In the genomic region with DNA sequence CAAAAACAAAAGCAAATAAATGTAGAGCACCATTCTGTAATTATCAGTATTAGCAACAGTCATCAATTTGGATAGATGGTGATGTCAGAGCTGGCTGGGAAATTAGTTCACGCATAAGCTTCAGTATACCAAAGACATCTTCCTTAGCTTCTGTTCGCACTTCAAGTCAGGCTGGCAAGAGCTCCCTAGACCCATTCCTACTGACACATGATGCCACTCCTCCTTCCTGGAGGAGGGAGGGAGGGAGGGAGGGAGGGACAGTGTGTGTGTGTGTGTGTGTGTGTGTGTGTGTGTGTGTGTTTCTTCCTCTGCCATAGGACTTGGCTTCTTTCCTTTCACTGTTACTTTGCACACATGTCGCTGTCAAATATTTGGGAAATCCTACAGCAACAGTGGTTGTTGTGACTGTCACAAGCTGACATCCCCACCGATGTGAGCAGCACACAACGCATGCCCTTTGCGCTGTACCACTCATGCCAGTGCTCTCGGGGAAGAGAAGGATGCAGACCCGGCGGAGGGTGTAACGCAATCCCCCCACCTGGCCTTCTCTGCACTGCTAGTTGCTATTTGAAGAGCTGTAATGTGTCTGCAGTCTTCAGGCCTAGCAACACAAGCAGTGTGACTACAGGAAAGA, we compare ENCODE assay signal across 23 mouse cellular contexts. TPM values are rescaled to one million over a fixed set of nuclear protein-coding genes. Genes with fewer than 3 reads are reported as not detected.
DNase-seq lines count a peak whose midpoint lies in the region; ATAC-seq lines count a peak whose summit lies in the region.
"Had no signal": no experiment of that assay in that cellular context is flagged by ENCODE, and none has a peak within 500 bp of the region (broad histone marks: within the 10 kb centered on the region; RNA-seq: fewer than 3 reads in every experiment).

No protein-coding gene starts in this region.

- no peak overlapping the region for H3K27ac ChIP-seq in forebrain, embryonic 14.5 days (ENCODE audit: low read depth, low read length)
- no peak overlapping the region for H3K27ac ChIP-seq in forebrain, embryonic 12.5 days
- no peak overlapping the region for H3K27ac ChIP-seq in heart, embryonic 12.5 days (ENCODE audit: poor library complexity, severe bottlenecking)
- H3K27ac ChIP-seq: hindbrain, postnatal 0 days; limb, embryonic 12.5 days; midbrain, embryonic 12.5 days; neural tube, embryonic 15.5 days had no signal

- H3K9ac ChIP-seq in forebrain, embryonic 14.5 days (ENCODE audit: low read length): no peak overlapping the region
- no peak overlapping the region for H3K9ac ChIP-seq in forebrain, embryonic 12.5 days
- H3K9ac ChIP-seq in heart, embryonic 12.5 days: peak overlapping the region; percentile 60; the same call in 1 of the 2 replicates
- H3K9ac ChIP-seq: limb, embryonic 12.5 days; liver, postnatal 0 days; midbrain, embryonic 12.5 days; neural tube, embryonic 15.5 days had no signal

- 75% methylated on average over 10 of the region's 10 CpGs for WGBS in forebrain, embryonic 14.5 days
- WGBS in forebrain, embryonic 12.5 days: 88% methylated on average over 10 of the region's 10 CpGs
- WGBS in heart, embryonic 12.5 days: 71% methylated on average over 10 of the region's 10 CpGs

- no peak overlapping the region for H3K4me2 ChIP-seq in forebrain, embryonic 14.5 days (ENCODE audit: low read length)
- H3K4me2 ChIP-seq in forebrain, embryonic 12.5 days: no peak overlapping the region
- H3K4me2 ChIP-seq in heart, embryonic 12.5 days: no peak overlapping the region
- H3K4me2 ChIP-seq: limb, embryonic 12.5 days; liver, embryonic 11.5 days; midbrain, embryonic 12.5 days; neural tube, embryonic 15.5 days had no signal

- intact Hi-C loops in heart, postnatal 25 days (cut with DNase I): no loop called here

- no peak overlapping the region for H3K4me3 ChIP-seq in forebrain, embryonic 14.5 days (ENCODE audit: low read depth, low read length)
- H3K4me3 ChIP-seq in forebrain, embryonic 12.5 days (replicated peaks): no peak overlapping the region
- H3K4me3 ChIP-seq in heart, embryonic 12.5 days: no peak overlapping the region
- H3K4me3 ChIP-seq: limb, embryonic 12.5 days; midbrain, embryonic 12.5 days; neural tube, embryonic 15.5 days had no signal

- no peaks in the 10 kb centered on the region for H3K27me3 ChIP-seq in forebrain, embryonic 14.5 days (replicated peaks; ENCODE audit: control insufficient read depth, insufficient read depth, low read length)
- H3K27me3 ChIP-seq in forebrain, embryonic 12.5 days: no peaks in the 10 kb centered on the region
- no peaks in the 10 kb centered on the region for H3K27me3 ChIP-seq in heart, embryonic 12.5 days (replicated peaks)
- H3K27me3 ChIP-seq: limb, embryonic 12.5 days; midbrain, embryonic 12.5 days; neural tube, embryonic 15.5 days had no signal

- ATAC-seq in forebrain, embryonic 14.5 days: peak; percentile 85; the same call in 1 of the 2 replicates
- ATAC-seq in forebrain, embryonic 12.5 days (ENCODE audit: low FRiP score): no peak
- ATAC-seq in heart, embryonic 12.5 days (ENCODE audit: insufficient number of reproducible peaks, low FRiP score): no peak
- ATAC-seq in erythroblast, adult 5-6 weeks (replicated peaks; ENCODE audit: low FRiP score, poor library complexity, severe bottlenecking): no peak
- no peak for ATAC-seq in megakaryocyte progenitor cell, adult 5-6 weeks (replicated peaks; ENCODE audit: poor library complexity)
- ATAC-seq: hindbrain, postnatal 0 days; intestine, embryonic 16.5 days; liver, postnatal 0 days; lung, postnatal 0 days had no signal

- no peaks in the 10 kb centered on the region for H3K9me3 ChIP-seq in forebrain, embryonic 14.5 days (replicated peaks; ENCODE audit: control insufficient read depth, low read length)
- H3K9me3 ChIP-seq in forebrain, embryonic 12.5 days: no peaks in the 10 kb centered on the region
- H3K9me3 ChIP-seq in heart, embryonic 12.5 days (replicated peaks): no peaks in the 10 kb centered on the region
- H3K9me3 ChIP-seq: limb, embryonic 12.5 days; midbrain, embryonic 12.5 days; neural tube, embryonic 15.5 days had no signal

- H3K4me1 ChIP-seq in forebrain, embryonic 14.5 days (ENCODE audit: control insufficient read depth, insufficient read depth, low read length): no peaks in the 10 kb centered on the region
- H3K4me1 ChIP-seq in forebrain, embryonic 12.5 days: peaks cover 2% of the 10 kb centered on the region; the same call in 1 of the 2 replicates
- peaks cover 24% of the 10 kb centered on the region for H3K4me1 ChIP-seq in heart, embryonic 12.5 days (replicated peaks)
- H3K4me1 ChIP-seq: limb, embryonic 12.5 days; midbrain, embryonic 12.5 days; neural tube, embryonic 15.5 days had no signal

- no peaks in the 10 kb centered on the region for H3K36me3 ChIP-seq in forebrain, embryonic 14.5 days (ENCODE audit: control insufficient read depth, insufficient read depth, low read length)
- H3K36me3 ChIP-seq in forebrain, embryonic 12.5 days (replicated peaks): no peaks in the 10 kb centered on the region
- peaks cover 3% of the 10 kb centered on the region for H3K36me3 ChIP-seq in heart, embryonic 12.5 days
- H3K36me3 ChIP-seq: limb, embryonic 12.5 days; midbrain, embryonic 12.5 days; neural tube, embryonic 15.5 days had no signal

- peak; percentile 82 for DNase-seq in forebrain, embryonic 14.5 days (ENCODE audit: low spot score)
- no peak for DNase-seq in heart, postnatal 25 days (ENCODE audit: low spot score)
- peak; percentile 29 for DNase-seq in brain, adult 2 months (ENCODE audit: low read depth, low spot score)
- peak; percentile 44 to 62 for DNase-seq in gastrocnemius, adult 8-10 months (ENCODE audit: low spot score in 2 of 2)
- DNase-seq: adrenal gland, postnatal 10 days; cerebellum, adult 8-10 months; cerebellum, postnatal 36 days; embryo, embryonic 11 days; kidney, postnatal 25 days; layer of hippocampus, postnatal 36 days; liver, postnatal 0 days; right cerebral cortex, adult 18-20 months had no signal

RNA-seq across cellular contexts. Expression of a gene that starts 34.9 kb away (rescaled TPM):
- polyA plus RNA-seq in forebrain, embryonic 14.5 days (2014; fragmentation: Nextera tagmentation; extraction: Ambion mirVana): 0.80 and 1.1 TPM in 2 replicates
- 0.47 and 0.63 TPM in 2 replicates for polyA plus RNA-seq in forebrain, embryonic 12.5 days (2016; fragmentation: Nextera tagmentation; extraction: Ambion mirVana)
- polyA plus RNA-seq in heart, embryonic 12.5 days (2016; fragmentation: Nextera tagmentation; extraction: Ambion mirVana): 4.6 and 4.8 TPM in 2 replicates
- total RNA-seq in heart, postnatal 25 days (2021): 10 to 100 TPM; 49.6 to 53.1 TPM
- total RNA-seq in gastrocnemius, adult 8-10 months (2022): 10 to 100 TPM; 21.5 to 31.0 (median 28.2) TPM
- not detected in 2 replicates for total RNA-seq in erythroblast, adult 5-6 weeks (2015; ENCODE audit: low replicate concordance)
- not detected in 2 replicates for total RNA-seq in erythroblast, adult 5-6 weeks (2017; ENCODE audit: low replicate concordance)
- not detected in 2 replicates for total RNA-seq in megakaryocyte progenitor cell, adult 5-6 weeks (2015)
- not detected in 2 replicates for total RNA-seq in megakaryocyte progenitor cell, adult 5-6 weeks (2017)

Comparison
In these comparisons a context has a peak if more than half of its experiments do, and no peak if none do; other contexts are left out.
1. RNA of a gene that starts 34.9 kb away (total RNA-seq): 49.6 to 53.1 TPM in heart, postnatal 25 days and 21.5 to 31.0 TPM in gastrocnemius, adult 8-10 months; not detected in erythroblast, adult 5-6 weeks and not detected in megakaryocyte progenitor cell, adult 5-6 weeks; every median in the first group is over 10 times any median in the second.